Mouse (Mus musculus) spleen, postnatal 4 days (tissue): ENCODE measurements at regions not wholly inside any gene's neighbourhood (a gene's known extent, or its start where the extent isn't known, plus 50 kb on each side); places are given as distances from the start of the nearest gene placed in this dataset.

Source experiments
- DNase-seq, 2 experiments: peaks; one replicate each; pipeline ENCODE4 v3.0.0; 2022; ENCODE audit warnings: low spot score in 2 of 2

DNA sequence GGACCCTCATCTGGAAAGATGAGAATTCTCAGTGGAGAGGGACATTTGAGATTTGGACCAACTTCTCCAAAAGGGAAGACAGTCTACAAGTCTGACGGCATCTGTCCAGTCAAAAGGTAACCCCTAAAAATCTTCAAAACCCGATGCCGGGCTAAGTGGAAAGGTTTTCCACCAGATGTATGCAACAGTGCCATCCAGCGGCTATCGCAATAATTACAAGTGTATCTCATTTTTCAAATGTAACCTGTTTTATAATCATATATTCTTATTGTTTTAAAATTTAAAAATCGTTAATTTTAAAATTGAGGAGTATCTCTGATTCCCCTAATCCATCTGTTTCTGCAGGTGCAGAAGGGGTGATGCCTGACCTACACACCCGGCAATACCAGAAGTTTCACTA lies 346.8 kb upstream of the Hnrnpa3 start:
- DNase-seq: peak in 1 of 2 experiments; percentile 16

DNA sequence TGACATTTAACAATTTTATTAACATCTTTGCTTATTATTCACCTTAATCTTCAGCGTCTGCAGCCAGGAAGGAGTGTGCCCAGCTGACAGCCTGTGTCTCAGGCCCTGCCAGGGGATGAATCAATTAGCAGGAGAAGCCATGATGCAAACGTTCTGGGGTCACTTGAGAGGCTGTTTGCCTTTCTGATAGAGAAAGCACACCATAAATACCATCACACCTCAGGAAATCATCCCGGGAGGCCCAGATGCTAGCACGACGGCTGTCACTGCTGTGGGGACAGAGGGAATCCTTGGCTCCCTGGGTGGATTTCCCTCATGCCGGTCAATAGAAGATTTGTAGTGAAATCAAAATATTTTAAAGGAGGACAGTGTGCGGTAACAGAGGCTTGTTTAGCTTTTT lies 343.7 kb upstream of the Hnrnpa3 start:
- no peak for DNase-seq

DNA sequence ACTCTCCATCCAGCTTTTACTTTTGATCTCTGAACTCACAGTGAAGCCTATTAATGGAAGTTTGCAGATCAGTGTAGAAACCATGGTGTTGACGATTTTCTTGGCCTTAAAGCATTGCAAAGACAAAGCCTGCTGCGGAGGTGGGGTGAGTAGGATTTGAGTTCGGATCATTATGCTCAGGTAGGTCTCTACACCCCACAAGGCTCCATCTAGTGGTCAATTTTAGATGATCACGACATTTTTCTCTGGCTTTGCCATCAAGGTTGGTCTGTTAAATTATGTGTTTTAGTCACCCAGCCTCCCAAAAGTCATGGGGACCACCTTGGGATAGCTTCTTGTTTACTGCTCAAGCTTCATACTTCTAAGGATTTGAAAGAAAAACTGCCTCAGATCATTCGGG lies 340.9 kb upstream of the Hnrnpa3 start:
- DNase-seq: no peak

DNA sequence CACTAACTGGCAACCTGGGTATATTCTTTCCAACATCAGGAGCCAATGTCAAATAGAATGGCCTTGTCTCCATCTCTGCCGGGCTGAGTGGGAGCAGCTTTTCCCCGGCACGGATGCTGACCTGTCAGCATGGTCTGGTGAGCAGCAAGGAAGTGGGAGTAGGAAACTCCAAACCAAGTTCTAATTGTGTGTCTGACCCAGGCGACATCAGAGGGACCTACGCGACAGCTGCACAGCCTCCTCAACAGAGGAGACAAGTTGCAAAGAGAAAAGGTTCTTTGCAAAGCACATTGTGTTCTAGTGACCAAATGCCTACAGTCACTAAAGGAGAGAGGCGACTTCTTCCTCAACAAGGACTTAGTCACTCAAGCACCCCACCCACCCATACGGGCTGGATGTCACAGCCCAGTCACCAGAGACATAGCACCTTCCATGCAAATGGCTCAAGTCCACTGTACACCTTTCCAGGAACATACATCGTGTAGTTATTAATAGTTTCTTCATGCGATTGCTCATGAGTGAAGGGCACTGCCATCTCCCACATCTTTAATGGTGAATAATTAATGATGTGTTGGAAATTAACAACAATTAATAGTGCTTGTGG lies 334.8 kb upstream of the Hnrnpa3 start:
- no peak for DNase-seq

DNA sequence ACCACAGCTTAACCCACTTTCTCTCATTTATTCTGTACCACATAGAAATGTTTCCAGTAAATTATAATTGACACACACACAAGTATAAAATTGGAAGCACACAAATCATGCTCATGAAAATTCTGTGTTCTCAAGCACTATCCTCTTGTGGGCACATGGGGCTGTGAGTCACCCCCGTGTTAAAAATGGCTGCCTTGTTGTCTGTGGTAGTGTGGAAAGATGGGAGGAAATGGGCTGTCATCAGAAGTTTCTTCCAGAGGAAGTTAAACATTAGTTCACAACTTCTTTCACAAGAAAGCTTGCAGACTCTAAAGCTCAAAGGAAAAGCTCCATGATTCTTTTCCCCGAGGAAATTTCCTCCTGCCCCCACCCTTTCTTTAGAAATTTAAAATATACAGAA lies 329.5 kb upstream of the Hnrnpa3 start:
- DNase-seq: no peak

DNA sequence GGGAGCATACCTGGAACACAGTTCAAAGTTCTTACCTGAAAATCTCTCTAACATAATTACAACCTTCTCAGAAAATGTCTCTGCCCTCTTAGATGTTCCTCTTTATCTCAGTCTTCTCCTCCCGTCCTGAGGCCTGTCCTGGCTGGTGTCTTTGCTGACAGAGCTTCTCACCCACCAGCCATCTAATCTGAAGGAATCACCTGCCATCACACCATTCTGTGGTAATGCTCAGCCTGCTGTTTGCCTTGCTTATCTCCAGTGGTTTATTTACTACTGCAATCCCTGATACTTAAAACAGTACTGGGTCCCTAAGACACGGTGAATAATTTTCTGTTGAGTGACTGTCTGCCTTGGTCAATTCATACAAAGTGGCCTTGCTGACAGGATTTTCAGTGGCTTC lies 317.8 kb upstream of the Hnrnpa3 start:
- no peak for DNase-seq

DNA sequence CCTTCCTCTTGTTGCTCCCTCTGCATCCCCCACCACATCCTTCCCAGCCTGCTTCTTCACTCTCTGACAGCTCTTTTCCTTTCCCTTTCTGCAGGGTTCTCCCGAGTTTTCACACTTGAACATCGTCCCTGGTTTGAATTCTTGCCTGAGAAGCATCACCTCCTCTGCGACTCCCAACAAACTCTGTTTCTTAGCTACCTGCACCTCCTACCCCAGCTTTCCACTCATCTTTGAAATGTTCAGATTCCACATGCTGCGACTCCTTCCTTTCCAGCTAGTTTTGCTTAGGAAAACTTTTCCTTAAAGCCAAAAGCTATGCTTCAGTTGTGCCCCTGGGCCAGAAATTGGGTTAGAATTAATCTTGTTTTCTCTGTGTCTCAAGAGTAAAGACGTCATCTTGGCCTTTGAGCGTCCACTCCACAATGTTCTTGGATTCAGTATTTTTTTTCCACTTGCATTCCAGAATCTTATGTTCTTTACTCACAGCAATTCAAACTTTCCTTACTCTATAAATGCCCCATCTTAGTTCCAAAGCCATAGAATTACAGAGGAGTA lies 317.3 kb upstream of the Hnrnpa3 start:
- DNase-seq: no peak

DNA sequence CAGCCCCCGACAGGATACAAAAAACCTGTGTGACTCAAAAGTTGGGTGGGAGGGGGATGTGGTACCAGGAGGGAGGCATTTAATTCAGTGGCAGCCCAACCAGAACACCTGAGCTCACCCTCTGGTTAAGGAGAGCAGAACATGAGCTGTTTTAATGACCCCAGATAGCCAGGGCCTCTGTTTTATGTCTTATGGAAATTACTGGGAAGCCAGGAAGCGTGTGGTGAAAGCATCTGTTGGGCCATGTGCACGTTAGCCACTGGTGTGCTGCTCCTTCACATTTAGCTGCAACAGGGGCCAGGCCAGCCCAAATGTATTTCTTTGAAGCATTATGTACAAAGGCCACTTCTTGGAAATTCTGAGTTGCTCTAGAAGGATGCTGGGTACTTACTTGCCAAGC lies 308.2 kb upstream of the Hnrnpa3 start:
- no peak for DNase-seq

DNA sequence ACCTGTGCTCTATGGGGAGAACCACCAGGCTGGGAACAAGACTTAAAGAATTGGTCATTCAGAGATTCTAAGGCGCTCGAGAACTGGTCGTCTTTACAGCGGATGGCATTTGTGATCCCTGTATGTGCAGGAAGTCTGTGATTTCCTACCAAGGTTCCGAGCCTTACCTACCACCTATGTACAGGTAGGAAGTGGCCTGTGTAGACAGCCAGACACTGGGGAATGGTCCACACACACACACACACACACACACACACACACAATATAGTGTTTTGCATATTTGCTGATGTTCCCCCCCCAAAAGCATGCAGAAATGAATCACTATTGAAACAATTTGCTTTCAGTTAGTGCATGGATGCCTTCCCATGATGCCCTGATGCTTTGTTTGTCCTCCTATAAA lies 307.1 kb upstream of the Hnrnpa3 start:
- DNase-seq: no peak

DNA sequence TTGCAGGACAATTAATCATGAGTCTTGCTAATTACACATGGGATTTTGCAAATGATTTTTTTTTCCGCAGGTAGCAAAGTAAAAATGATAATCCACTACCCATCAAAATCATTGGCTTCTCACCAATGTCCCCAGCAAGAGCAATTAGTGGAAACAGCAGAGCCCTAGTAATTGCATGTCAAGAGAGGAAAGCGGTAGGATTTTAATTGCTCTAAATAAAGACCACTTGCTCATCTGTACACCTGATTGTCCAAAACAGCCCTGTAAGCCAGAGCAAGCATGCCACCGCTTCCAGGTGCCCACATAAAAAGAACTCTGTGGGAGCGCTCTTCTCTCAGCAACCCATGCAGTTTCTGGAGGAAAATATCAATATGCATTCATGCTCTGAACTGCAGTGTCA lies 306.5 kb upstream of the Hnrnpa3 start:
- DNase-seq: no peak

DNA sequence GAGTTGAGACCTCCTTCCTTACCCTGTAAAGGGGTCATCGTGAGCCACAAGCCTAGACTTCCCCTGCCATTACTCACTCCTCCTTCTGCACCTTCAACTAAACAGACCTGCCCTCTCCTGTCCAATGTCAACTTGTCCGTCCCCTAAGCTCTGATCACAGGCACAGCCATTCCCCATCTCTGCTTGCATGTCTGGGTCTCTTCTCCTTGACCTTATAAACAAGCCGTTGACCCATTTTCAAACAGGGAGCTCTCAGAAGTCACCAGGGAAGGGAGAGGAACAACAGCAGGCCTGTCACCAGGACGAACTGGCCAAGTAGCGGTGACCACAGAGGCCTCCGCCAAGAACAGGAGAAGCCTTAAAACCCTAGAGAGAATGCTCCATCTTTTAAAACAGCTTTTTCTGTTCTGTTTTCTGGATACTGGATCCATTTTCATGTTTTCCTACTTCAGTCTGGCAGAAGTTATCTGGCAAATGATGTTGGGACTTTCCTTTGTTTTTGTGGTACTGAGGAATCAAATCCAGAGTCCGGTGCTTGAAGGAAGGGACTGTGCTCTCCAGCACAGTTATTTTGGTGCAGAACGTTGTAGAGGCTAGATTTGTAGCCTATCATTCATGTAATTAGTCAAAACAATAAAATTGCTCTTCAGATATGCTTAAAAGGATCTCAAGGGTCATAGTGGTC lies 302.2 kb upstream of the Hnrnpa3 start:
- DNase-seq: no peak

DNA sequence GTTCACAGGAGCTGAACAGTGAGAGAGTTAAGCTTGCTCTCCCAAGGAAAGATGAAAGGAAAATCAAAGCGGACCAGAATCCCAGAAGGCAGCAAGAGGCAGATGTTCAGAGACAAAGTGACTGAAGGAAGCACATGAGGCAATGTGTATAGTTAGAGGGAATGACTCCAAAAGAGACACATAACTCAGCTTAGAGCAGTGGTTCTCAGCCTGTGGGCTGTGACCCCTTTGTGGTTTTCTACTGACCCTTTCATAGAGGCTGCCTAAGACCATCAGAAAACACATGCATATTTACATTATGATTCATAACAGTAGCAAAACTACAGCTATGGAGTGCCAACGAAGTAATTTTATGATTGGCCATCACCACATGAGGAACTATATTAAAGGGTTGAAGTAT lies 301.5 kb upstream of the Hnrnpa3 start:
- DNase-seq: no peak

DNA sequence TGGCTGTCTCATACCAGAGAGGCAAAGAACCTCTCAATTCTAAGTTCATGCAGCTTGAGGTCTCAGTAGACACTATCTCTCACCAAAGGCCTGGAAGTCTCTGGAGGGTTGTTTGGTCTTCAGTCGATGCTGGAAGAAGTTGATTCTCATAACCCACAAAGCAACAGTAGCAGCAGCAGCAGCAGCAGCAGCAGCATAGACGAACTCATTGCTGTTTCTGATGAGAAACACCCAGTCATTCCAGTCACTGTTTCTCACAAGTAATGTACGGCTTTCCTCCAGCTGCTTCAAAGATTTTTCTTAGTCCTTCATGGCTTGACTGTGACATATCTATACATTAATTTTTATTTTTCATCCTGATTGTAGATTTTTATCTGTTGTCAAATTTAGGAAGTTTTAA lies 298.1 kb upstream of the Hnrnpa3 start:
- no peak for DNase-seq

DNA sequence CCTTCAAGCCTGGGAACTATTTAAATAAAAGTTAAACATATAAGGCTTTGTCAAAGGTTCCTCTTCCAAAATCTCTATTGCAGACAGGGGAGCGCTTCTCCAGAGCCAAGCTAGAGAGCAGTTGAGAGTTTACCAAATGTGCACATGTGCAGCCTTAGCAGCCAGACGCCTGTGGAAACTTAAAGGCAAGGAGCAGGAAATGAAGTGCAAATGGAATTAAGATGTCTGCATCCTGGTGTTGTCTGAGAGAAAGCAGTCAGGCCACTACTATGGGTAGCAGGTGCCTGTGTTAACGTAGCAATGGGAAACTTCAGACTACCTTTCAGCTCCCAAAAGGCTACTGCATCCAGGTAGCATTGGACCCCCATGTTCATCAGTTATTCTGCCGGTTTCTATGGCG lies 282.4 kb upstream of the Hnrnpa3 start:
- no peak for DNase-seq

DNA sequence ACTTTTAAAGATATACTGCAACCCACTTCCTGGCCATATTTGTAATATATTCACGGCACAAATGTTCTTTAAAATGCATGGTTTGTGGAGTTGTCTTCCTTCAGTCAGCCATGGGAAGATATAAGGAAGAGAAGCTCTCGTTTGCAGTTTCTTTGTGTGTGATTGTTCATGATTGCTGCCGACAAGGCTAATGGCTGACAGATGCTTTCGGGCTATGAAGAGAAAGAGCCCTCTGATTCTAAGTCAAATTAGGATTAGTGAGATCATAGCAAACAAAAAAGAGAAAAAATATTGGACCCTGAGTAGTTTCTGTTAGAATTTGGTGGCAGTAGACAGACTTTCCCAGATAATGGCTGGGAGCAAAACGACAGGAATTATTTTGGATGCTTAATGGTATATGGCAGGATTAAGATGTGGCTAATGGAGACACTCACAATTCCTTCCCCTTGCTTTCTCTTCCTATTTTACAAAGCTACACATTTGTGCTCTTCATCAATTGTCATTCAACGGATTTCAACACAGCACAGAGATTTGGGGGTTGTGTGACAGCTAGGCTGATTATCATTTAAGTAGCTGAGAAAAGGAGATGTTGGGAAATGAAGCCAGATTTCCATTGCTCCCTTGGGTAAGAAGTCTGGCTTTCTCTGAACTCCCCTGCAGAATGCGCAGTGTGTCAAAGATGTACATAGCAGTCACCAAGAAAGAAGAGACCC lies 273.4 kb upstream of the Hnrnpa3 start:
- DNase-seq: no peak

DNA sequence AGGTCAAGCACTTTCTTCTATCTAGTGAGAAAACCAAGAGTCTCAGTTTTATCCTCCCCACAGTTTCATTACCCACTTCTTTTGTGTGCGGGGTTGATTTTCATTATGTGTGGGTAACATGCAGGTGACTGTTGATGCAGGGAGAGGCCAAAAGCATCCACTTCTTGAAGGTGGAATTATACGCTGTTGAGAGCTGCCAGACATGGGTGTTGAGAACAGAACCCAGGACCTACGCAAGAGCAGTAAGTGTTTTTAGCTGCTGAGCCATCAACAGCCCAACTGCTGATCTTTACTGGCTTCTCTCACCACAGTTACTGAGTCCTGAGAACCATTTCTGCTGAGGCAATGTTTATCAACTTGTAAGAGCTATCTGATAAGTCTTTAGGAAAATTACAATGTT lies 272.4 kb upstream of the Hnrnpa3 start:
- no peak for DNase-seq

DNA sequence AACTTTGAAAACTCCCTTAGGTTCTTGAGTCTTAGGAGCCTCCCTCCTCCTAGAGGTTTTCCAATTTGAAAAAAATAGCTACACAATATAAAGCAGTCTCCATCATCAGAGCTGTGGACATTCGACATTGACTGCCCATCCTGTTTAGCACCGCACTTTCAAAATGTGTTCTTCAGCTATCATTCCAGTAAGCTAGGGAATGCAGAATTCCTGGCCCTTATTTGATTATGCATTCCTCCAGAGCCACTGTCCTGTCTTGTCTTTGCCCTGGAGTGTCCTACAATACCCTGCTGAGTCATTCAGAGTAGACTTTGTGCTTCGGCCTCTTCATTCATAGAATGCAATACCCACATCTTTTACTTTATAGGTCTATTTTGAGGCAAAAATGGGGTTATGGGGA lies 267.0 kb upstream of the Hnrnpa3 start:
- no peak for DNase-seq

DNA sequence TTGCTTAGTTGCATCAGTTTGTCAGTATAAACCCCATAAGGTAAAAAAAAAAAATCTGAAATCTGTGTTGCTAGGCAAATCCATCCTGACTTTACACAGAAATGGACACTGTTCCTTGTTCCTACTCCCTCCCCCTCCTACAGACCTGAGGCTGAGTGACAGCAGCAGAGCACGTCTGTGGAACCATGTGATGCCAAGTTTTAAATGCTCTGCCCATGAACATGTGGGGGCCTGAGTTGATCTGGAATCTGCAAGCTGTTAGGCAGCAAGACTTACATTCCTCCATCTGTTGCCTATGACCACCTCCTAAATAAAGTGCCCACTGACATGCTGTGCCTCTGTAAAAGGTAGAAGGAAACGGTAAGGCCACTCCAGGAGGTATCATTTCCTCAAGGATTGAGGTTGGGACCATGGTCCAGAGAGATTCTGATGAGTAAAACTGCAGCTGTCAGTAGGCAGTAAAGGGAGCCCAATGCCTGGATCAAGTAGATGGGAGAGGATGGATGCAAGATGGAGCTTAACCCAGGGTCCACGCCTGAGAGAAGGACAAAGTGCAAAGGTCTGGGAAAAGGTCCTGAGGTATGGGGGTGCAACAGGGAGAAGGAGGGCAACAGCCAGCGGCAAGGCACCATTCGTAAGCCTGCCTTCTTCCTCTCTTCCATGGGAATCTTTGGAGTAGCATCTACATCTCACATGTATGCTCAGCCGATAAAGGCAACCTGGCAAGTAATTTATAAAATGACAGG lies 264.0 kb upstream of the Hnrnpa3 start:
- DNase-seq: no peak

DNA sequence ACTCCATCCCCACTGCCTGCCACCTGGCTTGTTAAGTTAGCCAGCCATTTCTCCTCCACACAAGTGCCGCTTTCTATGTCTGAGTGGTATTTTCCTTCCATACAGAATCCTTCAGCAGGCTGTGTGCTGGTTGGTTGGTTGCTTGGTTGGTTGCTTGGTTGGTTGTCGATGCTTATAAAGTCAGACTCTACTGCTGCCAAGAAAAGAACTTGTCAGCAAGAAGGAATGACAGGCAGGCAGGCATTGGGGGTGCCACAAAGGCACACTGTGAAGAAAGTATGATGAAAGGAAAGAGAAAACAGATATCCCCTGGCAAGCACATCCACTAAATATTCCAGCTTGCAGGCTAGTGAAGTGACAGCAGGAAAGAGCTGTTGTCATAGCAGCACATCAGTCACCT lies 263.0 kb upstream of the Hnrnpa3 start:
- no peak for DNase-seq

DNA sequence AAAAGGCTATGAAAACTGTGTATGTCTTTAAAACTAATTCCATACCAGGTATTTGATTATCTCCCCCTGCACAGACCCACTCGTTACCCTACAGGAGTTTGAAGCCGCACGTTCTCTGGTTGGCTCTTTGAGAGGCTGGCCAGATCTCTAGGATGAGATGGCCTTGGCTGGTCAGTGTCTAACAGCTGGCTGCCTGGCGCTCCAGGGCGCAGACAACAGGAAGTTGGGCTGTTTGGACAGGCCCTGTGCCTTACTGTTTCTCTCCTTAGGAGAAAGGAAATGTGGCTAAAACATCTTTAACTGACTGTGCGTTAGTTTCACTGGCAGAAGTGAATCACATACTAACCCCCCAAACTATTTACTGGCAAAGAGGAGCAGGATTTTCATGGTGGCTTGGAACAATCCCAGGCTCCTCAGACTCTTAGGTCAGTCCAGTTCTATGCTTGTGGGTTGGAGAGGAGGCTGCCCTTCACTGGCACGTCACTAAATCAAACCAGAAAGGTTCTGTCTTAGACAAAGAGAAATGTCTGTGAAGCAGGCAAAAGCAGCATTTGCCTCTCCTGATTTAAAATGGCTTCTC lies 258.7 kb upstream of the Hnrnpa3 start:
- no peak for DNase-seq

DNA sequence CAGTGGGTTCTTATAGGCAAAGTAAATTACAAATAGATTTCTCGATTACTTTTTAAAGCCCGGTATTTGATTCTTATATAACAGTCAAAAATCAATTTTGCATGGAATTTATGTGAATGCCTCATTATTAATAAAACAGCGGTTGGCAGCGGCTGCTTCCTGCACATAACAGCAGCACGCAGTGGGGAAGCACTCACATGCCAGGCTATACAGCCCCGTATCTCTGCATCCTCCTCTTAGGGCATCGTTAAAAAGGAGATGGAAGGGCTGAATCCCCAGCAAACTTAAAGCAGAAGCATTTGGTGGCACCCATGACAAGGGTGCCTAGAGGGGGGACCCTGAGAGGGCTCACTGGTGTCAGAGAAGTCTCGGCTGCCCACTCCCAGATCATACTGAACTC lies 255.3 kb upstream of the Hnrnpa3 start:
- DNase-seq: no peak
